Mouse (Mus musculus) lung, postnatal 0 days (tissue): ENCODE results near the gene Rspo4.

Source experiments
- CTCF ChIP-seq: IDR thresholded peaks from 2 replicates; pipeline ENCODE4 v1.5.1; 2016; ENCODE audit warnings: antibody characterized with exemption, mild to moderate bottlenecking
- EP300 ChIP-seq: IDR thresholded peaks from 2 replicates; pipeline ENCODE4 v1.6.1; 2016; ENCODE audit warnings: antibody characterized with exemption, mild to moderate bottlenecking, control low read depth

DNA sequence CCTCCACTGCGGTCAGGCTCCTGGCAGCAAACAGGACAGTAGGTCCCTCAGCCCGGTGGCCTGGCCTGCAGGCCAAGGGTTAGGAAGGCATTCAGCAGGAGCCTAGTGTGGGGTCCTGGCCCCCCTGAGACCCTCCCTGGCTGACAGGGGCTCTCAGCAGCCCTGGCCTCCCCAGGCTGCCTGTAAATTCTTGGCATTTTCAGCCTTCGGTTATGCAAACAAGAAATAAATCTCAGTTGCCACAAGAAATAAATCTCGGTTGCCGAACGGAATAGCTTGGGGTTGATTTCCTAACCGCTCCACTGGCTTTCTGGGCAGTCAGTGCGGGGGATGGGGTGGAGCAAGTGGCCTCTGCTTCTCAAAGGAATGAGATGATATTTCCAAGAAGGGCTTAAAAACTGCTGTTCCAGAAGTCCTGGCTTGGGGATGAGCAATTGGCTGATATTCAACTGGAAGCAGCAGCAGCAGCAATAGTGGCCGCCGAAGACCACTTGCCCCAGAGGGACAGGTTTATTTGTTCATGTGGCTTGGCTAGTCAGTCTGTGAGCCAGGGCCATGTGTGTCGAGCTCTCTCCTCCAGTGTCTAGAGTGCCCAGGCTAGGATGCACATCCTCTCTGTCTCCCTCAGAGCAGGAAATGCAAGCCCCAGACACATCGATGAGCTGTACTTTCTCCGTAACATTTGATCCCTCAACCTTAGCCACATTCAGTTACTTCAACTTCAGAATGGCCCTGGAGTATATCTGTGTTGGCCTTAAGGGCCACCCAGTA lies 73.5 kb downstream of the Rspo4 start:
- no peak for TF ChIP-seq CTCF
- TF ChIP-seq EP300 = no peak
